ENCODE assay signal across 9 mouse cellular contexts in the genomic region with DNA sequence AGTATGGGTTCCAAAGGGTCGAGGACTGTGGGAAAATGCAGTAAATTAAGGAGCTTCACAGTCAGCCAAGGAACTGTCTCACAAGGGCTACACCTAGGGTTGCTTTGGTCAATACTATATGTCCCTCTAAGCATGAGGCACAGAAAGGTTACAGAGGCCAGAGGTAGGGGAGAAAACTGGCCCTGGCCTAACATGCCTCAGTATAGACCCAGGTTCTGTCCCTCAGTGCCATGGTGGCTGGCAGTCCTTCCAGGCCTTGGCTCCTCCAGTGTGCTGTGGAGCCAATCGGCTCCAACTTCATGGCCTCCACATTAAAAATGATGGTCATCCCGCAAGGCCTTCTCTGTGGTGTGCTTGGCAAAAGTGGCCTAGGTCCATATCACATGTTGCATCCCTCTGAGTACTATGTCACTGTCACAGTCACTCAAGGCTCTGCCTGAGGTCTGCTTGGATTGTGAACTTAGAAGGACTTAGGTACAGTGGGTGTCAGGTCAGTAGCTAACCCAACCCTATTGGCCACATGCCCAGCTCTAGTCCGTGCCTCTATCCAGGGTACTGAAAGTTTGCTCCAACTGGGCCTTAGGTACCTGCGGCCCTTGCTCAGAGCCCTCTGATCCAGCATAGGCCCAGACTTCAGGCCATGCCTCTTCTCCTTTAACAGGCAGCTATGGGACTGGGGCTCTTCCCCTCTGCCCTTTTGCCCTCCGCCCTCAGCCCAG. TPM values are rescaled to one million over a fixed set of nuclear protein-coding genes. Genes with fewer than 3 reads are reported as not detected.
DNase-seq lines count a peak whose midpoint lies in the region; ATAC-seq and TF ChIP-seq lines count a peak whose summit lies in the region.
"Had no signal": no experiment of that assay in that cellular context is flagged by ENCODE, and none has a peak within 500 bp of the region (broad histone marks: within the 10 kb centered on the region; RNA-seq: fewer than 3 reads in every experiment).

No protein-coding gene starts in this region.

- TF ChIP-seq CTCF in heart, adult 2 months (IDR thresholded peaks at IDR 0.05) = no peak

- no peaks in the 10 kb centered on the region for H3K79me2 ChIP-seq in heart, adult 2 months (replicated peaks; ENCODE audit: control insufficient read depth, insufficient read depth, low read length)

- H3K9me3 ChIP-seq in ES-E14 (ENCODE audit: control insufficient read depth, insufficient read depth, low read depth, low read length) = no peaks in the 10 kb centered on the region
- no peaks in the 10 kb centered on the region for H3K9me3 ChIP-seq in embryonic facial prominence, embryonic 12.5 days
- no peaks in the 10 kb centered on the region for H3K9me3 ChIP-seq in limb, embryonic 14.5 days (ENCODE audit: control insufficient read depth, low read length)
- H3K9me3 ChIP-seq: heart, embryonic 15.5 days had no signal

- intact Hi-C loops in heart, postnatal 10 days (cut with DNase I) = no loop called here
- intact Hi-C loops in heart, adult 2 months (cut with DNase I) = no loop called here
- intact Hi-C loops in left cerebral cortex, postnatal 4 days (cut with DNase I) = no loop called here

- H3K27me3 ChIP-seq in heart, adult 2 months (ENCODE audit: control insufficient read depth, insufficient read depth, low read length) = no peaks in the 10 kb centered on the region
- H3K27me3 ChIP-seq in embryonic facial prominence, embryonic 12.5 days = 0 out of 2 replicates have a peak, but pooled peaks cover 4% of the 10 kb centered on the region
- no peaks in the 10 kb centered on the region for H3K27me3 ChIP-seq in limb, embryonic 14.5 days (ENCODE audit: control insufficient read depth, insufficient read depth, low read length)

- ATAC-seq in embryonic facial prominence, embryonic 12.5 days (ENCODE audit: insufficient number of reproducible peaks, insufficient read depth, low FRiP score, low TSS enrichment) = 0 out of 2 replicates have a peak, but pooled peaks have one; percentile 13
- no peak for ATAC-seq in limb, embryonic 14.5 days (ENCODE audit: low FRiP score, low read depth)
- no peak for ATAC-seq in erythroblast, adult 5-6 weeks (replicated peaks; ENCODE audit: low FRiP score, poor library complexity, severe bottlenecking)
- no peak for ATAC-seq in CD4-positive, CD25-positive, alpha-beta regulatory T cell, adult 4 months

- H3K4me1 ChIP-seq in heart, adult 2 months (ENCODE audit: control insufficient read depth, insufficient read depth, low read length) = no peaks in the 10 kb centered on the region
- peaks cover 0 to 8% of the 10 kb centered on the region in 2 experiments; a peak in 1 of 4 replicates for H3K4me1 ChIP-seq in ES-E14 (ENCODE audit: control insufficient read depth in 2 of 2, insufficient read depth in 2 of 2, low read length in 2 of 2, poor library complexity in 1 of 2)
- 0 out of 2 replicates have a peak, but pooled peaks cover 5% of the 10 kb centered on the region for H3K4me1 ChIP-seq in embryonic facial prominence, embryonic 12.5 days
- H3K4me1 ChIP-seq in limb, embryonic 14.5 days (ENCODE audit: control insufficient read depth, insufficient read depth, low read length) = 0 out of 2 replicates have a peak, but pooled peaks cover 5% of the 10 kb centered on the region
- H3K4me1 ChIP-seq: heart, embryonic 15.5 days had no signal

- H3K36me3 ChIP-seq in heart, adult 2 months (ENCODE audit: control insufficient read depth, insufficient read depth, low read length) = no peaks in the 10 kb centered on the region
- H3K36me3 ChIP-seq in ES-E14 (ENCODE audit: control insufficient read depth, insufficient read depth, low read length, poor library complexity, severe bottlenecking) = no peaks in the 10 kb centered on the region
- no peaks in the 10 kb centered on the region for H3K36me3 ChIP-seq in embryonic facial prominence, embryonic 12.5 days
- H3K36me3 ChIP-seq in limb, embryonic 14.5 days (ENCODE audit: control insufficient read depth, insufficient read depth, low read length) = no peaks in the 10 kb centered on the region
- H3K36me3 ChIP-seq: heart, embryonic 15.5 days had no signal

- H3K9ac ChIP-seq in heart, adult 2 months (ENCODE audit: low read depth, low read length) = no peak overlapping the region
- no peak overlapping the region for H3K9ac ChIP-seq in ES-E14 (ENCODE audit: insufficient read depth, low read depth, low read length, poor library complexity, severe bottlenecking)
- H3K9ac ChIP-seq in embryonic facial prominence, embryonic 12.5 days = no peak overlapping the region
- H3K9ac ChIP-seq in limb, embryonic 14.5 days (ENCODE audit: low read depth, low read length, severe bottlenecking) = no peak overlapping the region
- H3K9ac ChIP-seq: heart, embryonic 15.5 days had no signal

- in situ Hi-C loops in ES-E14 (cut with MboI; ENCODE audit: low sequenced_read_pairs in 2 of 2, unreplicated experiment in 2 of 2) = no loop called here

- no peak overlapping the region for H3K27ac ChIP-seq in heart, adult 2 months
- no peak overlapping the region for H3K27ac ChIP-seq in ES-E14 (ENCODE audit: insufficient read depth, low read depth, low read length, poor library complexity, severe bottlenecking)
- H3K27ac ChIP-seq in embryonic facial prominence, embryonic 12.5 days = no peak overlapping the region
- H3K27ac ChIP-seq in limb, embryonic 14.5 days (replicated peaks; ENCODE audit: low read depth, low read length) = no peak overlapping the region
- H3K27ac ChIP-seq: heart, embryonic 15.5 days had no signal

- TF ChIP-seq POLR2A in heart, adult 2 months (IDR thresholded peaks at IDR 0.05; ENCODE audit: insufficient read depth, low read depth, low read length) = no peak
- TF ChIP-seq POLR2A in limb, embryonic 14.5 days (IDR thresholded peaks at IDR 0.05; ENCODE audit: borderline replicate concordance, extremely low read depth, insufficient read depth, insufficient read length) = no peak

- H3K4me3 ChIP-seq in heart, adult 2 months = no peak overlapping the region
- H3K4me3 ChIP-seq in ES-E14 (ENCODE audit: insufficient read depth in 1 of 2, low read depth in 1 of 2, low read length in 2 of 2, poor library complexity in 1 of 2, severe bottlenecking in 1 of 2) = no peak overlapping the region
- no peak overlapping the region for H3K4me3 ChIP-seq in embryonic facial prominence, embryonic 12.5 days
- H3K4me3 ChIP-seq in limb, embryonic 14.5 days (replicated peaks; ENCODE audit: low read length) = no peak overlapping the region
- H3K4me3 ChIP-seq: heart, embryonic 15.5 days had no signal

- H3K4me2 ChIP-seq in embryonic facial prominence, embryonic 12.5 days (replicated peaks) = no peak overlapping the region
- H3K4me2 ChIP-seq in limb, embryonic 14.5 days (replicated peaks; ENCODE audit: low read depth, low read length, severe bottlenecking) = no peak overlapping the region
- H3K4me2 ChIP-seq: heart, embryonic 15.5 days had no signal

- peak; percentile 56 to 72 for DNase-seq in heart, postnatal 10 days
- no peak for DNase-seq in heart, adult 2 months
- no peak for DNase-seq in ES-E14 (ENCODE audit: low read depth, low spot score)
- DNase-seq in limb, embryonic 14.5 days (ENCODE audit: low spot score) = peak; percentile 57
- DNase-seq in left cerebral cortex, postnatal 4 days = no peak

- no peak for TF ChIP-seq EP300 in heart, adult 2 months (IDR thresholded peaks at IDR 0.05; ENCODE audit: insufficient read depth, low read depth, low read length)

- WGBS in heart, adult 2 months = 58% methylated on average over 6 of the region's 6 CpGs
- WGBS in embryonic facial prominence, embryonic 12.5 days = 65% methylated on average over 6 of the region's 6 CpGs
- 59% methylated on average over 6 of the region's 6 CpGs for WGBS in limb, embryonic 14.5 days

RNA-seq across cellular contexts. Expression of a gene that starts 47.1 kb away (rescaled TPM):
- 10 to 100 TPM; 25.0 to 26.5 TPM for total RNA-seq in heart, postnatal 10 days (2021)
- 10 to 100 TPM; 20.3 to 22.9 TPM for total RNA-seq in heart, adult 2 months (2021)
- 25.9 and 28.3 TPM in 2 replicates for polyA plus RNA-seq in heart, adult 2 months (2012; rRNA removed)
- 42.3 and 64.3 TPM in 2 replicates for total RNA-seq in ES-E14 (2012; rRNA removed)
- polyA plus RNA-seq in embryonic facial prominence, embryonic 12.5 days (2016; fragmentation: Nextera tagmentation; extraction: Ambion mirVana) = 49.7 and 50.1 TPM in 2 replicates
- 34.9 and 41.3 TPM in 2 replicates for polyA plus RNA-seq in limb, embryonic 14.5 days (2012; rRNA removed)
- 54.1 and 58.8 TPM in 2 replicates for polyA plus RNA-seq in limb, embryonic 14.5 days (2014; fragmentation: Nextera tagmentation; extraction: Ambion mirVana)
- 1.9 and 2.5 TPM in 2 replicates for total RNA-seq in erythroblast, adult 5-6 weeks (2015; ENCODE audit: low replicate concordance)
- 5.9 and 6.0 TPM in 2 replicates for total RNA-seq in erythroblast, adult 5-6 weeks (2017; ENCODE audit: low replicate concordance)
- polyA plus RNA-seq in CD4-positive, CD25-positive, alpha-beta regulatory T cell, adult 4 months (2017; shearing (Covaris generic)) = 10 to 100 TPM; 19.7 to 28.0 TPM
- total RNA-seq in left cerebral cortex, postnatal 4 days (2021) = 10 to 100 TPM; 29.4 to 30.4 TPM

RNA-seq across cellular contexts. Expression of a gene that starts 55.3 kb away (rescaled TPM):
- 1 to 10 TPM; 5.5 to 6.2 TPM for total RNA-seq in heart, postnatal 10 days (2021)
- 1 to 10 TPM; 3.2 to 4.3 TPM for total RNA-seq in heart, adult 2 months (2021)
- 10.6 and 11.0 TPM in 2 replicates for polyA plus RNA-seq in heart, adult 2 months (2012; rRNA removed)
- total RNA-seq in ES-E14 (2012; rRNA removed) = 25.3 and 35.2 TPM in 2 replicates
- polyA plus RNA-seq in embryonic facial prominence, embryonic 12.5 days (2016; fragmentation: Nextera tagmentation; extraction: Ambion mirVana) = 17.2 and 17.7 TPM in 2 replicates
- polyA plus RNA-seq in limb, embryonic 14.5 days (2012; rRNA removed) = 19.8 and 27.2 TPM in 2 replicates
- polyA plus RNA-seq in limb, embryonic 14.5 days (2014; fragmentation: Nextera tagmentation; extraction: Ambion mirVana) = 21.4 and 25.9 TPM in 2 replicates
- total RNA-seq in erythroblast, adult 5-6 weeks (2015; ENCODE audit: low replicate concordance) = 7.5 and 11.1 TPM in 2 replicates
- total RNA-seq in erythroblast, adult 5-6 weeks (2017; ENCODE audit: low replicate concordance) = 4.7 and 6.7 TPM in 2 replicates
- polyA plus RNA-seq in CD4-positive, CD25-positive, alpha-beta regulatory T cell, adult 4 months (2017; shearing (Covaris generic)) = 10 to 100 TPM; 67.6 to 79.7 TPM
- 10 to 100 TPM; 25.6 to 28.4 TPM for total RNA-seq in left cerebral cortex, postnatal 4 days (2021)

RNA-seq across cellular contexts. Expression of a gene that starts 55.4 kb away (rescaled TPM):
- total RNA-seq in heart, postnatal 10 days (2021) = 10 to 100 TPM; 12.9 to 16.7 TPM
- total RNA-seq in heart, adult 2 months (2021) = 10 to 100 TPM; 17.2 to 22.1 TPM
- polyA plus RNA-seq in heart, adult 2 months (2012; rRNA removed) = 33.6 and 40.9 TPM in 2 replicates
- total RNA-seq in ES-E14 (2012; rRNA removed) = 21.2 and 30.5 TPM in 2 replicates
- polyA plus RNA-seq in embryonic facial prominence, embryonic 12.5 days (2016; fragmentation: Nextera tagmentation; extraction: Ambion mirVana) = 40.8 and 46.3 TPM in 2 replicates
- polyA plus RNA-seq in limb, embryonic 14.5 days (2012; rRNA removed) = 52.7 and 59.2 TPM in 2 replicates
- 37.6 and 38.6 TPM in 2 replicates for polyA plus RNA-seq in limb, embryonic 14.5 days (2014; fragmentation: Nextera tagmentation; extraction: Ambion mirVana)
- 0.77 and 4.4 TPM in 2 replicates for total RNA-seq in erythroblast, adult 5-6 weeks (2015; ENCODE audit: low replicate concordance)
- 1.3 and 10.1 TPM in 2 replicates for total RNA-seq in erythroblast, adult 5-6 weeks (2017; ENCODE audit: low replicate concordance)
- polyA plus RNA-seq in CD4-positive, CD25-positive, alpha-beta regulatory T cell, adult 4 months (2017; shearing (Covaris generic)) = 10 to 100 TPM; 54.1 to 59.0 TPM
- 10 to 100 TPM; 35.2 to 38.5 TPM for total RNA-seq in left cerebral cortex, postnatal 4 days (2021)

Comparison
In these comparisons a context has a peak if more than half of its experiments do, and no peak if none do; other contexts are left out.
1. DNase-seq: peak in heart, postnatal 10 days (2 of 2) and limb, embryonic 14.5 days (single experiment); none in heart, adult 2 months (0 of 2), ES-E14 (single experiment) and left cerebral cortex, postnatal 4 days (single experiment).